Mouse (Mus musculus) right cerebral cortex, adult 18-20 months (tissue): ENCODE results near the gene Arhgap30.

Source experiments
- DNase-seq: peaks from one replicate; pipeline ENCODE4 v3.0.0; 2022; ENCODE audit warnings: mixed read lengths

Arhgap30 gene

DNA sequence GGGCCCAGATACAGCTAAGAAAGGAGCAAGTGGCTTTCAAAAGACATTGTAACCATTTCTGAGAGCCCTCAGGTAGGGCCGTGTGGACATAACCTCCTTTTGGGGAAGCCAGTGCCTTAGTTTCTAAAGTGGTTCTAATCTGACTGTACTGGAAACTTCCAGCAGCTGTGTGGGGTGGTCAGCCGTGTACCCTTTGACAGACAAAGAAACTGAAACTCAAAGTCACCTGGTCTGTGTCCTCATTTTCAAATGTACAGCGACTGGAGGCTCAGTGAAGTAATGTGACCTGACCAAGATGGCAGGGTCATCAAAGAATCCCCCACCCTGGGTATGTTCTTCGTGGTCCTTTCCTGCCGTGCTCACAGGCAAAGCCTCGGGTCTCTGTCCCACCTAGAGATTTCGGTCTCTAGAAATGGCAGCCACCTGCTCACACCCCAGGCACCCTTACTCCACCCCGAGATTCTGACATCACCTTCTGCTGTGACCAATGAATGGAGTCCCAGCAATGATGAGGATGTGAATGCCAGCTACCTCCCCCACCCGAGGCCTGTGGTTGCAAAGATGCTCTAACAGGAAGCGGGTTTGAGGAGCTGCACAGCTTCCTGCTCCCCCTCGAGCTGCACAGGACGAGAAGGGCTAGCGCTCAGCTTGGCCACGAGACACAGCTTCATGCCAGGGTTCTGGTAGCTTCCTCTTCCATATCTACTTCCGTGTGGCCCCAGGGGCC, at the start of gene Arhgap30:
Arhgap30 (plus strand) TSS at position 579 of the 727 bp plus-strand sequence.
- no peak for DNase-seq

DNA sequence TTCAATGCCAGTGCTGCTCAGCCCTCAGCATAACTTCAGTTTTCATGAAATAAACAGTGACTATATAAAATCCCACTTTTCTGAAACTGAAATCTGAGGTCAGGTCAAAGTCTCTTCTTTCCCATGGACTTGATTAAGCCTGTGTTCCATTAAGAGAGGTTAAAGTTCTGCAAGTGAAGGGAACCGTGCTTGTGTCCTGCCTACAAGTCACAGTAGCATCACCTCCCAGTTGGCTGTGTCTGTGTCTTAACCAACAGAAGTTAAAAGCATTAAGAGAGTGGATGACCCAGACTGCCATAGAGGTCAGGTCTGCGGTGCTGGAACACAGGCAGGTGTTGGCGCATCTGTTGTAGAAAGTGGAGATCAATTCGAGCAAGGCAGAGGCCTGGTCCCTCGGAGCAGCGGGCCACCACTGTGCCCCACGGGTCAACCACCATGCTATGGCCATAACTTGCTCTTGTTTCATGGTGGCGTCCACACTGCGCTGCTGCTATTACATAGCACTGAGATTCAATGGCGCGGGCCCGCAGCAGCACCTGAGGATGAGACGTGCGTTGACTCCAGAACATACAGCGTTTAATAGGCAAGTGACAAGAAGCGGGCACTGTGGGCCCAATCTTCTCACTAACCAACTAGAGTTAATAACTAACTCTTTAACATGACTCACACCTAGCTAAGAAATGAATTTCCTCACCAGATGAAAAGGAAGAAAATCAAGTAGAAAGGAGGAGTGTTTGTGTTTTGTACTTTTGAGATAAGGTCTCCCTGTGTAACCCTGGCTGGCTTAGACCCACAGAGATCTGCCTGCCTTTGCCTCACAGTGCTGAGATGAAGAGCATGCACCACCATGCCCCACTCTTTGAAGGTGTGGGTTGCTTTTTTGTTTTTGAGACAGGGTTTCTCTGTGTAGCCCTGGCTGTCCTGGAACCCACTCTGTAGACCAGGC, 46.2 kb upstream of the Arhgap30 start:
- no peak for DNase-seq

DNA sequence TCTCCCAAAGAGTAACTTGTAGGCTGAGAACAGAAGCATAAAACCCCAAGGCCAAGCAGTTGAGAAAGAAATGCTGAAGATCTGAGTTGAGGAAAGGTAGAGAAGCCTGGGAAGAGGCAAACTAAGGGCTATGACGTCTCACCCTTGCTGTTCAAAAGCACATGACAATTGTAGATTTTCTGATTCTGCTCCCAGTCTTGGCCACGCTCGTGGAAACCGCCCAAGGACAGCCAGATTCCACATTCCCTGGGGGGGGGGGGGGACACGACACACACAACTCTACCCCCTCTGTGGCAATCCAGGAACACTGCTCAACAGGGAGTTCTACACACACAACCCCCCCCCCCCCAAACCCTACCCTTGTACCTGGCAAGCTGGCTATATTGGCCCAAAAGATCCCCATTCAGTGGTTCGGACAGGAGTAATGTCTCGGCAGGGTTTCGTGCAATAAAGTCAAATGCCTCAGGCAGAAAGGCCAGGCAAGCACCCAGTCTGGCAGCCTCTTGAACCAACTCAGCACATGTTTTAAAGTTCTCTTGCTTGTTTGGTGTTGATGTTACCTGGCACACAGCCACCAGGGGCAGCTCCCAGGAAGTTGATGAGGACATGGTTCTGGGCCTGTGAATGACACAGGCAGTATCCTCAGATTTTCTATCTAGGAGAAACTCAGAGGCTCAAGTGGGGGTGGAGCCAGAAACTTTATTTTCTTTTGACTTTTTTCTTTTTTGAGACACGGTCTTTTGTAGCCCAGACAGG, 44.7 kb upstream of the Arhgap30 start:
- DNase-seq, result no peak

DNA sequence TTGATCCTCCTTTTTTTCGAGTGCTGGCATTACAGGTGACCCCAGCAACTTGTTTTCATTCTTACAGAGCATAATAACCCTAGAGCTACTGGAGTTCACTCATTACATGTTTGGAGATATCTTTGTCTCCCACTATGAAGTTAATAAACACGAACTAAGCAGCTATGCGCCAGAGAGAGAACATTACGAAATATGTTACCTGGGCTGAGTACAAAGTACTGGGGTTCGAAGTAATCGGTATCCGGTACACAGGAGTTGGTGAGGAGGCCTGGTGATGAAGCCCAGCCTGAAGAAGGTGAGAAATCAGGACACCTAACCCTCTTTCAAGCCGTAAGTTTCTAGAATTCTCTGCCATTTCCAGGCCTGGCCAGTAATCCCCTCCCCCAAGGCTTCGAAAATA, 44.0 kb upstream of the Arhgap30 start:
- DNase-seq, result no peak

DNA sequence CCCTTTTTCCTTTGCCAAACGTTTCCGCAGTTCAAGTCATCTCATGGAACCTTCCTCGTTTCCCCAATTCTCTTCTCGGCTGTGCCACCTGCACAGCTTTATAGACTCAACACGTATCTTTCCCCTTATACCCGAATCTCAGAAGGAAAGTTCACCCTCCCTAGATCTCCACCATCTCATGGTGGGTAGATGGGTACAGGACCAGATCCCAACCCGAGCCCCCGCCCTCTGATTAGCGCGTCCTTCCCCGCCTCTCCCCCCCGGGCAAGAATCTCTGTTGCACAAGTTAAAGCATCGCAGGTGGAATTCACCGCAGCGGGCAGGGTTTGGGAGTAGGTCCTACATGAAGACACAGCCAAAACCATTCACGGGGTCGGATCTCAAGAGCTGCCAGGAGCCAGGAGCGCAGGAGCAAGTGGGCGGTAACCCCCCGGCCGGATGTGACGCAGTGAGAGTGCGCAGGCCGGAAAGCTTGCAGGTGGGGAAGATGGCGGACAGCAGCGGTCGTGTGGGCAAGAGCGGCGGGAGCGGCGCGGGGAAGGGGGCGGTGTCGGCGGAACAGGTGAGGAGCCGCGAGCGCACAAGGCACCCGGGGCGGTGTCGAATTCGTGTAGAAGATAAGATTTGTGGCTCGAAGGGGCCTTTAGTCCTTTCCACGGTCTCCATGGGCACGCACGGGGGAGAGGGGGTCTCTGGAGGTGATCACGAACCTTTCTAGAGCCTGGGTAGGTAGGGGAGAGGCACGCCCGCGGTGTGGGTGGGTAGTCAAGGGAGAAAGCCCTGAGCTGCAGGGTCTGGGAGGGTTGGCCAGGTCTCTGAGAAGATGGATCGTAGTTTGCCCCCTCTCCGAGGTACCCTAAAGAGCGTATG, 43.3 kb upstream of the Arhgap30 start, which contains the start of the genes Nit1 and Pfdn2:
Nit1 (minus strand) TSS at position 422 of the 870 bp plus-strand sequence.
Pfdn2 (plus strand) TSS at position 446 of the 870 bp plus-strand sequence.
- DNase-seq, result peak; percentile 94

DNA sequence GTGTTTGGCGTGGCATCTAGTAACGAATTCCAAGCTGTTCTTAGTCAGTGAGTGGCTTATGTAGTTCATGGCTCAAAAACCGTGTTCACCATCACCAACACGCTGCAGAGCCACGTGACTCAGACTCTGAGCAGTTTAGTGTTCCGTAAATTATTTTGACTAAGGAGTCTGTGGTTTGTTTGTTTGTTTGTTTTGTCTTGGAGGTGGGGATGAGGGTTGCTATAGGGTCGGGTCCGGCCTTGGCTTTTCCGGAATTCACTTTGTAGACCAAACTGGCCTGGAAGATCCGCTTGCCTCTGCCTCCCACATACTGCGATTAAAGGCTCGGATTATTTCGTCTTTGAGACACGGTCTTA, 42.7 kb upstream of the Arhgap30 start:
- DNase-seq, result no peak

DNA sequence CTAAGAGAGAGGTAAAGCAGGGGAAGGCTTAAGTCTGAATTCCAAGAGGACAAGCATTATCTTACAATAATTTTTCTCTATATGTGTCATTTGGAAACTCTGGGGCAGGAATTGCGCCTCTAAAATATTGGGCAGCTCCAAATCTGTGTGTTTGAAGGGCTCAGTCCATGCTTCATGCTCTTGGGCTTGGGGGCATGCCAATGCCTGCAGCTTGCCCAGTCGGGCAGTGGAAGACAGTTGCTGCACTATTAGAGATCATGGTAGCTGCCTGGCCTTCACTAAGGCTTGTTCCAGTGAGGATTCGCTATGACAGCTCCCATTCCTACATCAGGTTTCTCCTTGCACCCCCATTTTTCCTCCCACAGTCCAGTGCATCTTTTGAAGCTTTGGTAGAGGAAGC, 40.1 kb upstream of the Arhgap30 start:
- DNase-seq, result no peak

DNA sequence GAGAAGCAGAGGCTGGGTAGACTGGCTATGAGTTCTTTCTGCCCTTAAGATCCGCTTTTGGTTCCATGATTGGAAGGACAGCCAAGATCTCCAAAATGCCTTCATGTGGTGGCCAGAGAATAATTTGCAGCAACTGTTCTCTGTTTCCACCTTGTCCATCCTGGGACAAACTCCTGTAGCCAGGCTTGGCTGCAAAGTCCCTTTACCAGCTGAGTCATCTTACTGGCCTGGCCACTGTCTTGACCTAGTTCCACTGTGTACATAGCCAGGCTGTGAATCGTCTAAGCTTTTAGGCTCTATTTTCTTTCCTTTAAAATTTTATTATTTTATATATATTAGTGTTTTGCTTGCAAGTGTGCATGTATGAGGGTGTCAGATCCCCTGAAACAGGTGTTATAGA, 39.5 kb upstream of the Arhgap30 start:
- DNase-seq, result no peak

DNA sequence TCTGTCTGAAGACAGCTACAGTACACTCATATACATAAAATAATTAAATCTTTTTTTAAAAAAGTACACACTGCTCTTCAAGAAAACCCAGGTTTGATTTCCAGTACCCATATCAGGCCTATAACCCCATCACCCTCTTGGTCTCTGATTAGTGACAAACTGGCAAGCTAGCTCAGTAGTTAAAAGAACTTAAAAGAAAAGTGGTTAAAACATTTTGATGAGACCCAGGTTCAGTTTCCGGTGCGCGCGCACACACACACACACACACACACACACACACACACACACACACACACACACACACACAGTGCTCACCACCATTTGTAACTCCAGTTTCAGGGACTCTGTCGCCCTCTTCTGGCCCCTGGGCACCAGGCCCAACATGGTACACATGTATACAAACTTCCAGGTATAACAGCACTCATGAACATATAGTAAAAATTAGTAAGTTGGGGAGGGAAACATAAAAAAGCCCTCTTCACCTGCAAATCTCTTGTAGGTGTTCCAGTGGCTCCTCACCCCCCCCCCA, 32.9 kb upstream of the Arhgap30 start:
- DNase-seq, result no peak

DNA sequence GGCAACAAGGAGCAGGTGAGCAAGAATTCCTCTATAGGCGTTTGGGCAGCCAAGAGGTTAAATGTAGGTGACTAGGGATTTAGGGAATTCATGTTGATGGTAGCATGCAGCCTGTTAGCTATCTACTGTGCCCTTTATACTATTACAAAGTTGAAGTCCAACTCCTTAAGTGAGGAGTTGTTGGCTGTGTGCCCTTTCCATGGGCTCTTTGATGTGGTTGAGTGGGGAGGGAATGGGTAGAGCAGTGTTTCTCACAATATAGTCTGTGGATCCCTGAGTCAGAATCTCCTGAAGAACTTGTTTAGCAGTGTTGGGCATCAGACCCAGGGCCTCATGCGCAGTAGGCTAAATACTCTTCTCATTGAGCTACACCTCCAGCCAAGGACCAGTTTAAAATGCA, 31.9 kb upstream of the Arhgap30 start:
- DNase-seq, result no peak

DNA sequence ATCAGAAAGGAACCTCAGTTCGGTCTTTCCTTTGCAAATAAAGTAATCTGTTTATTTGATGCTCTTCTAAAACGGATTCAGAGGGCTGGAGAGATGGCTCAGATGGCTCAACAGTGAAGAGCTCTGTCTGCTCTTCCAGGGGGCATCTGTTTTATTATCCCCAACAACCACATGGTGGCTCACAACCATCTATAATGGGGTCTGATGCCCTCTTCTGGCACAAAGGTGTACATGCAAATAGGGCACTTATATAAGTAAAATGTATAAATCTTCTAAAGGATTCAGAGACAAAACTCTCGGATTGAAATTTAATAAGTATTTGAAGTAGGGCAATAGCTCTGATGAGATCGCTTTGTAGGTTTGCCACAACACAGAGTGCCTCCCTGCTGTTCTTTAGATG, 30.3 kb upstream of the Arhgap30 start:
- DNase-seq, result peak; percentile 39

DNA sequence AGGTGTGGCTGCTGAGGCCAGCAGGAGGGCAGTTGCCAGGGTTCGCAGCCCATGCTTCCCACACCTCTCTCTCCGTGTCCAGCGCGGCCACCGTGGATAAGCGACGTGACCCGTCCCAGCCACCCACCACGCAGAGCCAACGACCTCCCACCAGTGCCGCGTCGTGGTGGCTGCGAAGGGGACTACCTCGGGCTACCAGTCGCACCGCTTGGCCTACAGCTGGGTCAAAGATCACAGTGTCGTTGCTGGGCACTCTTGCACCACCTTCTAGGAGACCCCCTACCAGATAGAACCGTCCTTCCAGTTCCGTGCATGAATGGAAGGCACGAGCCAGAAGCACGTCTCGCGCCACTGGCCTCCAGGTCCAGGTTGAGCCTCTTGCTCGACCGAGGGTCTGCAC, 28.5 kb upstream of the Arhgap30 start:
- DNase-seq, result peak; percentile 57

DNA sequence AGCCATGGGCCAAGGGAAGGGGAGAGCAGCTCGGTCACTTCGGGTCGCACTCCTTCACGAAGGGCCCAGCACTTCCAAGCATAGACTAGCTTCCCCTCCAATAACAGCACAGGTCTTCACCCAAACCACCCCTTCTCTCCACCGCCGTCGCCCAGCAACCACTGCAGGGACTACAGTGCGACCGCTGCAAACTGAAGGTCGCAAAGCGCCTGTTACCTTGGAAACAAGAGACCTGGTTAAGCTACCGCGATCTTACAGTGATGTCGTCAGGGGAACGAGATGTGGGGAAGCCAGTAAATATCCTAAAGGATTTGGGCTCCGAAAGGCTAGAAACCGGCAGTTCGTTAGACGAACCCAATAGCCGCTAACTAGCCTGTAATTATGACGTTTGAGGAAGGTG, 28.1 kb upstream of the Arhgap30 start, which contains the start of gene Klhdc9:
Klhdc9 (minus strand) TSS at position 143 of the 400 bp plus-strand sequence.
- DNase-seq, result peak; percentile 92

DNA sequence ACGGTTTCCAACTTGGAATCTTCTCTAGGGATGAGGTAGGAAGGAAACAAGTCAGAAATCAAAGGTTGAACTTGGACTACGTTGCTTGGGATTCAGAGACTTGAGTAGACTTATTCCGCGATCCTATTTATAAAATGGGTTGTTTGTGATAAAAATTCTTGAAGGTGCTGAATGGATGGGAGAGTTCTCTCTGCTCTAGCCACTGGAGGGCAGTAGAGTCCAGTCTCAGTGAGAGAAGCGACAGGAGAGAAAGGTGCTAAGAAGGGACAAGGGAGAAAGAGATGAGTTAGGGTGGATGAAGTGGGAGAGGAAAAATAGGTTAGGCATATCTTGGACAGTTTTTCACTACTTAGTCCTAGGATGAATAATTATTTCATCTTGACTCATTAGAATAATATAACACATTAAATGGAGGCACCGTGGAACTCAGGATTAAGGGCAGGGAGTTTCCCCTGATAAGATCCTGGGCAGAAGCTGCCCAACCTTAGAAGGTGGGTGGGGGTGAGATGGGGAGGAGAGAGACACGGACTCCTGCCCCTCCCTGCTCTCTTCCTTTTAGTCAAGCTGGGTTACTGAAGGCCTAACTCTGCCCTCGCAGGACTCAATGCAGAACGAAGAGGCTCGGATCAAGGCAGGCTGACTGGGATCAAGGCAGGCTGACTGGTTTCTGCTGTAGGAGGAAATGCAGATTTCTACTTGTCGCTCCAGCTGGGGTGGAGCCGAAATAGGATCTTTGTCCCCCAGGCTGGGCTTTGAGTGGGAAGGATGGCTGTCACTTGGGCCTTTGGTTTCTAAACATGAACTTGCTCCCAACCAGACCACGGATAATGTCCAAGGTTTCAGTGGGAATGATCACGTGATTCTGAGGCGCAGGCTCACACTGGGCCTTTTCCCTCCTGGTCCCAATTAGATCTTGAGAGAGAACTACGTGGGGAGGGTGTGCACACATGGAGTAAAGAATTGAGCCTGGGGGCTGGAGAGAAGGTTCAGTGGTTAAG, 27.3 kb upstream of the Arhgap30 start:
- peak; percentile 73 for DNase-seq

DNA sequence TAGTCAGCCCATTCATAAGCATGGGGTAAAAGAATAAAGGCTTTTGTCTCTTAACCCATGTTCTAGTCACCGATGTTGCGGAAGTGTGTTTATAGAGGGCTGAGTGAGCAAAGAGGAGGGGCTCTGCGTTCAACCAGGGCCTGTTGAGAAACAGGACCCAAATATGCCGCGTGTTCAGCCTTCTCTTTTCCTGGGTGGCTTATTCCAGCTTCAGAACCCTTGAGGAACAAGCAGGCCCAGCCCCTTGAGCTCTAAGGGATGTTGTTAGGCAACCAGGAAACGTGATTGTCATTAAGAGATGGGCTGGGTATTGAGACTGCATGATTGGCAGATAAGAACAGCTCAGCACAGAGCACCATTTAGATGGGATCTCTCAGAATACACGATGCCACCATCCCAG, 22.8 kb upstream of the Arhgap30 start:
- DNase-seq, result no peak

DNA sequence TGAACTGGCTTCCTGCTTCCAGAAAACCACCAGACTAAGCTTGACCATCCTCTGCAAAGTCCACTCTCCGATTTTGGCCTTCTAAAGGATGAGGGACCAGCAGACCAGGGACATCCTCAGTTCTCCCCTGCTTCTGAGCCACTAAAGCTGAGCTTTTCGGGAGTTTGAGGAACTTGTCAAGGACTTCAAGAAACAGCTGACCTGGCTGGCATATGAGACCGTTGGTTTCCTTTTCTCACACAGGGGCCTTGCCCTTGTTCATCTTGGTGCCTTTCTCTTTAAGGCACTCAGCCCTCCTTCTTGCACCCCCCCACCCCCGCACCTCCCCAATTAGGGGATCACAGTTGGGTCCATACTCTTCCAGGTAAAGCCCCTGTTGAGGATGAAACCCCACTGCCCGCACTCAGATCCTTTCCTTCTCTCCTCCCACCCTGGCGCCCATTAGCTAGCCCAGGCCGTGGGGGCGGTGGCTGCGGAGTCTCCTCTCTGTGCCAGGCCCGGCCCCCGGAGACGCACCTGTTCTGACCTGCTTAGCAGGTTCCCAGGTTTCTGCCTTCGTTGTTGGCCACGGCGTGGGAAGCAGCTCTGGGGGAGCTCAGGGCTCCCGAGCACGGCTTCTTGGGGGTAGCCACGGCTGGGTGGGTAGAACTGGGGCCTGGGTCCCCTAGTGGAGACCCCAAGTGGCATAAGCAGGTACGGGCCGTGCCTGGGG, 18.8 kb upstream of the Arhgap30 start, which contains the start of gene Nectin4:
Nectin4 (plus strand) TSS at position 255 of the 712 bp plus-strand sequence.
- DNase-seq, result no peak

DNA sequence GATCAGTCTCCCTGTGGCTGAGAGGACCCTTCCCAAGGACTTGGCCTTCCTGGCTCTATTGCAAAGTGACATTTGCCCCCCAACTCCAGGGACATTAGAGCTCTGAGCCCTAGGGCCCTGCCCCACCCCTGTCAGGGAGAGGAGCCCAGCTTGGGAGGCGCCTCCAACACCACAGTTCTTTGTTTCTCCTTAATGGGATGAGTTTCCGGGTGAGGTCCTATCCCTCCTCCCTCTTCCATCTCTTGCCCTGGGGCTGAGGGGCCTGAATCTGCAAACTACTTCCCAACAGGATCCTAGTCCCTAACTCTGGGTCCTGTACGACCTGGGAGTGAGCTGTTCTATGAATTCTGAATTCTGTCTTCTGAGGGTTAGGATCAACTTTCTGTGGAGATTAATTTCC, 15.9 kb upstream of the Arhgap30 start:
- no peak for DNase-seq

DNA sequence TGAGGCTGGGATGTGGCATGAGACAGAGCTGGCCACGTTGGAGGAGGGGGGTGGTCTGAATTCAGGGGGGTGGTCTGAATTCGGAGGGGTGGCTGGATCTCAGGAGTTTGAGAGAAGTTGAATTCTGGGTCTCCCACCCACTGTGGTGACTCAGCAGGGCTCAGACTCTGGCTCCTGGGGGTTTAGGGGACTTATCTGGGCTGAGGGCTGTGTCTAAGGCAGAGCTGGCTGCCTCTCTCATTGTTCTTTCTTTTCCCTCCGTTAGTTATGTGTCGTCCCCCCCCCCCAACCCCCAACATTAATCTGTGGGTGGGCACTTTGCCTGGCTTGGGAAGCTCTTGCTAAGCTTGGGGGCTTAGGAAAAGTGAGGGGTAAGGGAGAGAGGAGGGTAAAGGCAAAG, 14.8 kb upstream of the Arhgap30 start:
- DNase-seq, result no peak

DNA sequence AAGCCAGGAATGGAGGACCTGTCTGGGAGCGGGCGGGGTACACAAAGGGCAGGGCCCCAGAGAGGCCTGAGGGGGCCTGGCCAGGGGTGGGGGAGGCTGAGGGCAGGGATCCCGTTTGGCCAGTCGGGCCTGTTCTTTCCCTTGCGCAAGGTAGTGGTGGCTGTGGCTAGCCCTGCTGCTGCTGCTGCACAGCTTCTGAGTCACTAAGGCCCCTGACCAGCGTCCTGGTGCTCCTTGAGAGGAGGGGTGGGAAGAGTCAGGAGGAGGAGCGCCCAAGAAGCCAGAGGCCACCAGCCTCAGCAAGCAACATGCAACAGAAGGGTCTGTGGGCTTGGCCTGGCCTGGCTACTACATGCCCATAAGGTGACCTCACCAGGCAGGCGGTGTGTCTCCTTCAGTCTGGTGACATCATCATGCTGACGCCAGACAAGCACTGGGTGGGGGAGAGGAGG, 13.1 kb upstream of the Arhgap30 start:
- no peak for DNase-seq

DNA sequence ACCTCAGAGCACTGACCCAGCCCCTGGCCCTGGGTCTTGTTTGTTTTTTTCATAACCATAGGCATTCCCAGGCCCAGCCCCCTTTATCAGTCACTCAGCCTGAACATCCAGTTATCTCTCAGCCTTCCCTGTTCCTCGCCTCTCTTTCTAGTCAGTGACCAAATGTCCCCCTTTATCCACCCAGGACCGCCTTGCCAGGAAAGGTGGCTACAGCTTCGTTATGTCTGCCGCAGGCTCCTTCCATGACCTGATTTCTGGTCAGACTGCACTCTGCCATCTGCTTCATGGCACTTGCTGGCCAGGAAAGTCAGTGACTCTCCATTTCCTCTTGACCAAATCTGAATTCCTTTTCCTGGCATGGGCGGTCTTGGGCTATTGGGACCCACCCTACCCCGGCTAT, 10.5 kb upstream of the Arhgap30 start:
- no peak for DNase-seq
